Comparison of ENCODE assay signal across 8 mouse cellular contexts in genomic region chr6:71439506-71440216, GRCm38 (mm10). TPM values are rescaled to one million over a fixed set of nuclear protein-coding genes. Genes with fewer than 3 reads are reported as not detected.
DNase-seq lines count a peak whose midpoint lies in the region; ATAC-seq and TF ChIP-seq lines count a peak whose summit lies in the region.

No protein-coding gene starts in this region.

- H3K27ac ChIP-seq in cortical plate, adult 2 months (ENCODE audit: insufficient read depth, low read length) = peak overlapping the region; percentile 78
- H3K27ac ChIP-seq in kidney, embryonic 16.5 days (ENCODE audit: low read length) = peak overlapping the region; percentile 98
- peak overlapping the region; percentile 94 for H3K27ac ChIP-seq in liver, embryonic 13.5 days
- H3K27ac ChIP-seq in neural tube, embryonic 13.5 days (replicated peaks) = peak overlapping the region; percentile 98

- no peak for TF ChIP-seq POLR2A in cortical plate, adult 2 months (IDR thresholded peaks at IDR 0.05; ENCODE audit: extremely low read depth, insufficient read depth, low read length)

- WGBS in kidney, embryonic 16.5 days = 1% methylated on average over 56 of the region's 62 CpGs
- WGBS in liver, embryonic 13.5 days (ENCODE audit: insufficient replicate concordance) = under 1% methylated on average over 62 of the region's 62 CpGs
- under 1% methylated on average over 62 of the region's 62 CpGs for WGBS in neural tube, embryonic 13.5 days

- H3K9ac ChIP-seq in kidney, embryonic 16.5 days (replicated peaks; ENCODE audit: low read length) = peak overlapping the region; percentile 94
- peak overlapping the region; percentile 99 for H3K9ac ChIP-seq in liver, embryonic 13.5 days
- H3K9ac ChIP-seq in neural tube, embryonic 13.5 days = peak overlapping the region; percentile 95

- peaks cover 3% of the 10 kb centered on the region; the same call in 1 of the 2 replicates for H3K9me3 ChIP-seq in kidney, embryonic 16.5 days (ENCODE audit: low read length)
- no peaks in the 10 kb centered on the region for H3K9me3 ChIP-seq in liver, embryonic 13.5 days (replicated peaks)
- no peaks in the 10 kb centered on the region for H3K9me3 ChIP-seq in neural tube, embryonic 13.5 days

- DNase-seq in retina, embryonic 14.5 days (ENCODE audit: low spot score) = peak; percentile 54
- DNase-seq in retina, postnatal 1 day = no peak
- peak; percentile 47 to 64 for DNase-seq in gastrocnemius, postnatal 4 days (ENCODE audit: low spot score in 2 of 2)
- DNase-seq in liver, embryonic 13.5 days = peak; percentile 50
- DNase-seq in thymus, postnatal 14 days = peak; percentile 79

- H3K4me3 ChIP-seq in cortical plate, adult 2 months (ENCODE audit: insufficient read depth, low read length) = peak overlapping the region; percentile 66
- peak overlapping the region; percentile 80 for H3K4me3 ChIP-seq in kidney, embryonic 16.5 days (ENCODE audit: low read length)
- H3K4me3 ChIP-seq in liver, embryonic 13.5 days (replicated peaks) = peak overlapping the region; percentile 99
- H3K4me3 ChIP-seq in neural tube, embryonic 13.5 days = peak overlapping the region; percentile 95

- H3K27me3 ChIP-seq in kidney, embryonic 16.5 days (ENCODE audit: insufficient read depth, low read length) = no peaks in the 10 kb centered on the region
- no peaks in the 10 kb centered on the region for H3K27me3 ChIP-seq in liver, embryonic 13.5 days
- H3K27me3 ChIP-seq in neural tube, embryonic 13.5 days = no peaks in the 10 kb centered on the region

- peaks cover 4% of the 10 kb centered on the region; the same call in 1 of the 2 replicates for H3K4me1 ChIP-seq in cortical plate, adult 2 months (ENCODE audit: control insufficient read depth, insufficient read depth, low read length)
- peaks cover 31% of the 10 kb centered on the region for H3K4me1 ChIP-seq in kidney, embryonic 16.5 days (ENCODE audit: insufficient read depth, low read length)
- peaks cover 39% of the 10 kb centered on the region for H3K4me1 ChIP-seq in liver, embryonic 13.5 days (replicated peaks)
- peaks cover 45% of the 10 kb centered on the region for H3K4me1 ChIP-seq in neural tube, embryonic 13.5 days (replicated peaks)

- ATAC-seq in kidney, embryonic 16.5 days (ENCODE audit: low FRiP score, low TSS enrichment) = peak; percentile 32
- ATAC-seq in liver, embryonic 13.5 days (ENCODE audit: low read depth) = peak; percentile 0
- peak; percentile 49; the same call in 1 of the 2 replicates for ATAC-seq in neural tube, embryonic 13.5 days (ENCODE audit: low read depth)

- peak overlapping the region; percentile 87 for H3K4me2 ChIP-seq in kidney, embryonic 16.5 days (replicated peaks; ENCODE audit: low read depth, low read length)
- H3K4me2 ChIP-seq in liver, embryonic 13.5 days = peak overlapping the region; percentile 93
- H3K4me2 ChIP-seq in neural tube, embryonic 13.5 days = peak overlapping the region; percentile 88

- H3K36me3 ChIP-seq in kidney, embryonic 16.5 days (ENCODE audit: insufficient read depth, low read length) = no peaks in the 10 kb centered on the region
- H3K36me3 ChIP-seq in liver, embryonic 13.5 days = no peaks in the 10 kb centered on the region
- no peaks in the 10 kb centered on the region for H3K36me3 ChIP-seq in neural tube, embryonic 13.5 days

- no peak for TF ChIP-seq CTCF in cortical plate, adult 2 months (IDR thresholded peaks at IDR 0.05; ENCODE audit: extremely low read depth, insufficient read depth, low read length)

RNA-seq across cellular contexts. Expression of gene Rmnd5a, which starts 0.8 kb away (rescaled TPM):
- 70.9 and 72.0 TPM in 2 replicates for polyA plus RNA-seq in cortical plate, adult 2 months (2012; rRNA removed)
- total RNA-seq in gastrocnemius, postnatal 4 days (2021) = 10 to 100 TPM; 54.7 to 60.8 TPM
- 11.4 and 12.3 TPM in 2 replicates for polyA plus RNA-seq in kidney, embryonic 16.5 days (2015; fragmentation: Nextera tagmentation; extraction: Ambion mirVana)
- polyA plus RNA-seq in liver, embryonic 13.5 days (2015; fragmentation: Nextera tagmentation; extraction: Ambion mirVana) = 5.6 and 6.2 TPM in 2 replicates
- polyA plus RNA-seq in neural tube, embryonic 13.5 days (2015; fragmentation: Nextera tagmentation; extraction: Ambion mirVana) = 9.4 and 10.9 TPM in 2 replicates

RNA-seq across cellular contexts. Expression of gene Rnf103, which starts 54.0 kb away (rescaled TPM):
- 32.4 and 34.4 TPM in 2 replicates for polyA plus RNA-seq in cortical plate, adult 2 months (2012; rRNA removed)
- total RNA-seq in gastrocnemius, postnatal 4 days (2021) = 10 to 100 TPM; 26.4 to 28.3 TPM
- 8.5 and 14.5 TPM in 2 replicates for polyA plus RNA-seq in kidney, embryonic 16.5 days (2015; fragmentation: Nextera tagmentation; extraction: Ambion mirVana)
- polyA plus RNA-seq in liver, embryonic 13.5 days (2015; fragmentation: Nextera tagmentation; extraction: Ambion mirVana) = 5.4 and 6.9 TPM in 2 replicates
- 24.3 and 26.7 TPM in 2 replicates for polyA plus RNA-seq in neural tube, embryonic 13.5 days (2015; fragmentation: Nextera tagmentation; extraction: Ambion mirVana)
